Mouse (Mus musculus) liver, postnatal 0 days (tissue): ENCODE results near the gene Pacrg.

Experiments
- CTCF ChIP-seq: sonication (generic); IDR thresholded peaks from 2 replicates; pipeline ENCODE4 v1.5.1; 2016; ENCODE audit warnings: antibody characterized with exemption, low read depth
- EP300 ChIP-seq: IDR thresholded peaks from 2 replicates; pipeline ENCODE4 v1.6.1; 2016; ENCODE audit warnings: antibody characterized with exemption, low read depth, mild to moderate bottlenecking

DNA sequence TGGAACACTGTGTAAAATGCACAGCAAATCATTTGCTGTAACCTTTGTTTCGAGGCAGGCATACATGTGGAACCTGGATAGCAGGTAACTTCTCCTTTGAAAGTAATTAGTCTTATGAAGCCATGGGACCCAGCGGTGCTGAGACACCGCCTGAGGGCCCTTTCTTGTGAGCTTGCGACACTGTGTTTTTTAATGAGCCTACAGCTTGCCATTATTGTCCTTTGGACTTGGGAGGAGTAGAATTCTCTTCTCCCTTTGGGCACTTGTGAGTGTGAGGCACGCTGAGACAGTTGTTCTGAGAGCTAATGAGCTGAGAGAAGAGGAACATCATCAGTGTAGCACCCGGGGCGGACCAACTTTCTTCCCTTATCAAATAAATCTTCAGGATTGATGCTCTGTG is 363.3 kb downstream of the Pacrg start:
- TF ChIP-seq CTCF (no peak), EP300 (no peak)
